Mouse (Mus musculus): ENCODE measurements around the gene Aox2. TPM values are rescaled to one million over a fixed set of nuclear protein-coding genes. Genes with fewer than 3 reads are reported as not detected.

The Aox2 gene
- polyA plus RNA-seq, 2 experiments = 0.01 TPM; not detected in 1

DNA sequence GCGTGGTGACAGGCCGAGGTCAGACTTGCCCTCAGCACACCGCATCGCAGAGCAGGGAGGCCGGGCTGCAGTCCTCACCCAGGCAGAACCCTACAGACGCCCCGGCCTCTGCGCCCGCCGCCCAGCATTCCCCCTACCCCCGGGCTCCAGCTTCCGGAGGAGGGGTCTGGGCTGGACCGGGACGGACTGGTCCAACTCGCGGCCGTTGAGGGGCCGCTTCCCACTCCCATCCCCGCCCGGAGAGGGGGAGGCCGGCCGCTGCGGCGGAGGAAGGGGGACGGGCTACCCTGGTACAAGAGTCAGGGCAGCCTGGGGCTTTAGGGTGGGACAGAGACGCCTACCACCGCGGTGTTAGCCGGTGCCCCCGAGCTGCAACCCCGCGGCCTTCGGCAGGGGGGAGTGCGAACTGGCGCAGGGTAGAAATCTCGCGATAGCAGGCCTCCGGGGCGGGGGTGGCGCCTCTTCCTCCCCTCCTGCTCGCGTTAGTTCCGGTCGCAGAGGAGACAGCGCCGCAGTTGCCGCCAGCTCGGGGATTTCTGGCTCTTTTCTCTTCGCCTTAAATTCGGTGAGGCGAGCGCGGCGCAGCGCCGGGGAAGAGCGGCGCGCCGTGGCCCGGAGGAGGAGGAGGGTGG is 114.6 kb downstream of the Aox2 start, which contains the start of gene Bzw1:
Bzw1 (plus strand) TSS at position 247 of the 632 bp plus-strand sequence.
- WGBS (ENCODE audit: insufficient replicate concordance) = under 1% methylated on average over 58 of the region's 61 CpGs
- no peaks in the 10 kb centered on the region for H3K27me3 ChIP-seq (ENCODE audit: control insufficient read depth, insufficient read depth, low read length)
- peak within 1 kb of the TSS; percentile 95 for H3K4me2 ChIP-seq (ENCODE audit: low read depth)
- peak within 1 kb of the TSS; percentile 87 to 89 for H3K4me3 ChIP-seq (ENCODE audit: insufficient read depth in 1 of 2, low read depth in 2 of 2, low read length in 2 of 2)
- H3K36me3 ChIP-seq (replicated peaks; ENCODE audit: control insufficient read depth, insufficient read depth, low read depth) = peaks cover 31% of the 10 kb centered on the region
- peak; percentile 82 to 84 (median 82) for DNase-seq (ENCODE audit: low read depth in 3 of 3, low spot score in 3 of 3)
- TF ChIP-seq EP300 (IDR thresholded peaks at IDR 0.05; ENCODE audit: low read depth) = peak; percentile 70; the same call in 1 of the 2 replicates
- peak; percentile 29; the same call in 1 of the 2 replicates for TF ChIP-seq CTCF (IDR thresholded peaks at IDR 0.05; ENCODE audit: low read depth)
- H3K9me3 ChIP-seq (ENCODE audit: control insufficient read depth, low read length) = no peaks in the 10 kb centered on the region
- peak within 1 kb of the TSS; percentile 87 for H3K9ac ChIP-seq (replicated peaks)
- H3K4me1 ChIP-seq (replicated peaks; ENCODE audit: control insufficient read depth in 2 of 2, insufficient read depth in 2 of 2, low read length in 1 of 2) = peaks cover 4 to 9% of the 10 kb centered on the region in 2 experiments; a peak in 2 of 4 replicates
- H3K27ac ChIP-seq = peak within 1 kb of the TSS; percentile 50
- peak; percentile 96 for ATAC-seq (ENCODE audit: insufficient read depth)

DNA sequence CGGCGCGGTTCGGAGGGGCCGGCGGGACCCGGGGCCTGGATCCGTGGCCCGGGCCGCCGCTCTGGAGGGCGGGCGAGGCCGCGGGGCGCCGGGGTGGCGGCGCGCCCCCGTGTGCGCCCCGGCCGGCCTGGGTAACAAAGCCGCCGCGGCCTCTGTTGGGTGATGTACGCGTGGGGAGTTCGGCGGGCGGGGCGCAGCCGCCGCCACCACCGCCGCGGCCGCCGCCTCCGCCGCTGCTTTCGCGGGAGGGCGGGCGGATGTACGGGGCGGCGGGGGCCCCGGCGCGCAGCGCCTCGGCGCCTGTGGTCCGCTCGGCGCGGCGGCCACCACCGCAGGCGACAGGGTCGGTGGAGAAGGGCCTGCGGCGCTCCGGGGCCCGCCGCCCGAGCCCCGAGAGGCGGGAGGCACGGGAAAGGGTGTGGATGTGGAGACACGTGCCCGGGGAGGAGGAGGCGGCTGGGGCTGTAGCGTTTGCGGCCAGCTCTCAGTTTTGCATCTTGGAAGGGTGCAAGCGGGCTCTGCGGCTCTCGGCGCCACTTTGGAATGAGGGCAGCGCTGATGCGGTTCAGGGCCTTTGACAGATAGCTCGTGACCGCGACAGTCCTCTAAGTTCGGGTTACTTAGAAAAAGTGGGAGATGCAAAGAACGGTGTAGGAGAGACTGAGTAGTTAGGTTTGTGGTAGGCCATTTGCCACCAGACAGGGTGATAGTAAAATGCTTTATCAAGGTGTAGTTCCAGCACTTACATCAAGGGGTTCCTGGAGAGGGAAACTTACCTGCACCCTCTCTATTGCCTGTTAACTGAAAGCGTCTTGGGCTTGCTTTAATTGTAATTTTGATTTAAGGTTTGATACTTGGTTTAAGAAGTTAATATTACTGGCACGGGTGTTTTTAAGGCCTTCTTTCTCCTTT is 115.4 kb downstream of the Aox2 start:
- TF ChIP-seq CTCF (IDR thresholded peaks at IDR 0.05; ENCODE audit: low read depth) = peak; percentile 12; the same call in 1 of the 2 replicates
- no peak for TF ChIP-seq EP300 (IDR thresholded peaks at IDR 0.05; ENCODE audit: low read depth)
- H3K36me3 ChIP-seq (replicated peaks; ENCODE audit: control insufficient read depth, insufficient read depth, low read depth) = peaks cover 39% of the 10 kb centered on the region
- H3K9me3 ChIP-seq (ENCODE audit: control insufficient read depth, low read length) = no peaks in the 10 kb centered on the region
- no peaks in the 10 kb centered on the region for H3K27me3 ChIP-seq (ENCODE audit: control insufficient read depth, insufficient read depth, low read length)
- WGBS (ENCODE audit: insufficient replicate concordance) = under 1% methylated on average over 88 of the region's 90 CpGs
- ATAC-seq (ENCODE audit: insufficient read depth) (peak; percentile 71), DNase-seq (ENCODE audit: low read depth in 3 of 3, low spot score in 3 of 3) (peak in 2 of 3 experiments; percentile 28 to 44)
- H3K4me2 ChIP-seq (ENCODE audit: low read depth) = peak overlapping the region; percentile 95
- H3K4me3 ChIP-seq (ENCODE audit: insufficient read depth in 1 of 2, low read depth in 2 of 2, low read length in 2 of 2) = peak overlapping the region; percentile 87 to 89
- H3K27ac ChIP-seq = peak overlapping the region; percentile 50
- H3K4me1 ChIP-seq (replicated peaks; ENCODE audit: control insufficient read depth in 2 of 2, insufficient read depth in 2 of 2, low read length in 1 of 2) = peaks cover 4 to 9% of the 10 kb centered on the region in 2 experiments; a peak in 2 of 4 replicates
- H3K9ac ChIP-seq (replicated peaks) = peak overlapping the region; percentile 87

DNA sequence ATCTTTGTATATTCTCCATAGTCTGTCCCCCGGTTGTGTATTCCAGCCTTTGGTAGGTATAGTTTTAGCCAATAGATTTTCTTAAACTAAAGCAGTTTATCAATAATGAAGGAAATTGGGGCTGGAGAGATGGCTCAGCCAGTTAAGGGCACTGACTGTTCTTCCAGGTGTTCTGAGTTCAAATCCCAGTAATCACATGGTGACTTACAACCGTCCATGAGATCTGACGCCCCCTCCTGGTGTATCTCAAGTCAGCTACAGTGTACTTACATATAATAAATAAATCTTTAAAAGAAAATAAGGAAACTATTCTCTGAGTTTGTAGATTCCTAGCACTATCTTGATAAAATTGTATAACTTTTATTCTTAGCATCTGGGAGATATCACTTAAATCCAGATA is 117.2 kb downstream of the Aox2 start:
- Histone ChIP-seq H3K4me3 (ENCODE audit: insufficient read depth in 1 of 2, low read depth in 2 of 2, low read length in 2 of 2) (no peak overlapping the region), H3K27me3 (ENCODE audit: control insufficient read depth, insufficient read depth, low read length) (no peaks in the 10 kb centered on the region), H3K27ac (no peak overlapping the region), H3K36me3 (replicated peaks; ENCODE audit: control insufficient read depth, insufficient read depth, low read depth) (peaks cover 54% of the 10 kb centered on the region), H3K9ac (replicated peaks) (no peak overlapping the region), H3K9me3 (ENCODE audit: control insufficient read depth, low read length) (no peaks in the 10 kb centered on the region), H3K4me1 (replicated peaks; ENCODE audit: control insufficient read depth in 2 of 2, insufficient read depth in 2 of 2, low read length in 1 of 2) (peaks cover 4 to 9% of the 10 kb centered on the region in 2 experiments; a peak in 2 of 4 replicates), H3K4me2 (ENCODE audit: low read depth) (no peak overlapping the region)
- TF ChIP-seq EP300 (IDR thresholded peaks at IDR 0.05; ENCODE audit: low read depth) (no peak), CTCF (IDR thresholded peaks at IDR 0.05; ENCODE audit: low read depth) (no peak)
- no peak for ATAC-seq (ENCODE audit: insufficient read depth)
- no peak for DNase-seq (ENCODE audit: low read depth in 3 of 3, low spot score in 3 of 3)
- WGBS (ENCODE audit: insufficient replicate concordance) = 83% methylated on average over 3 of the region's 3 CpGs

DNA sequence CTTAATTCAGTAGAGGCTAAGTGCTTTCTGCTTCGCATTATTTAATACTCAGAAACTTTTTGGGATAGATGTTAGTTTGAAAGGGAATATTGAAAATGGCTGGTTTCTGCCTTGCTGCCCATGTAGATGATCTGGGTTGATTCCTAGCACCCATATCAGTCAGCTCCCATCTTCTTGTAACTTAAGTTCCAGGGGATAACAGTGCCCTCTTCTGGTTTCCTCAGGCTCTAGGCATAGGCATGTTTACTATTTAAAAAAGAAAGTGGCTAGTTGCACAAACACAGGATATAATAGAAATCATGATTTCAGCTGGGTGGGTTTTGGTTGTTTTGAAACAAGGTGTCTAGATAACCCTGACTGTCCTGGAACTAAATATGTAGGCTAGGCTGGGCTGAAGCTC is 118.1 kb downstream of the Aox2 start:
- DNase-seq (ENCODE audit: low read depth in 3 of 3, low spot score in 3 of 3) = no peak
- no peak for ATAC-seq (ENCODE audit: insufficient read depth)
- peak; percentile 21; the same call in 1 of the 2 replicates for TF ChIP-seq CTCF (IDR thresholded peaks at IDR 0.05; ENCODE audit: low read depth)
- TF ChIP-seq EP300 (IDR thresholded peaks at IDR 0.05; ENCODE audit: low read depth) = no peak
- H3K9ac ChIP-seq (replicated peaks) = no peak overlapping the region
- 83% methylated on average over 1 of the region's 1 CpGs for WGBS (ENCODE audit: insufficient replicate concordance)
- H3K4me3 ChIP-seq (ENCODE audit: insufficient read depth in 1 of 2, low read depth in 2 of 2, low read length in 2 of 2) = no peak overlapping the region
- H3K4me2 ChIP-seq (ENCODE audit: low read depth) = no peak overlapping the region
- no peaks in the 10 kb centered on the region for H3K9me3 ChIP-seq (ENCODE audit: control insufficient read depth, low read length)
- peaks cover 62% of the 10 kb centered on the region for H3K36me3 ChIP-seq (replicated peaks; ENCODE audit: control insufficient read depth, insufficient read depth, low read depth)
- no peaks in the 10 kb centered on the region for H3K27me3 ChIP-seq (ENCODE audit: control insufficient read depth, insufficient read depth, low read length)
- no peak overlapping the region for H3K27ac ChIP-seq
- H3K4me1 ChIP-seq (replicated peaks; ENCODE audit: control insufficient read depth in 2 of 2, insufficient read depth in 2 of 2, low read length in 1 of 2) = peaks cover 4 to 9% of the 10 kb centered on the region in 2 experiments; a peak in 2 of 4 replicates
